Mouse (Mus musculus) ES-Bruce4 (cell line): ENCODE results near the gene Ptpn18.
"Not testable (repeated sequence)": the region's sequence is repeated elsewhere in the genome, so short reads cannot be mapped to it uniquely, and the experiment has no call there.

ENCODE experiments used
- EP300 ChIP-seq: IDR thresholded peaks from 2 replicates; pipeline ENCODE4 v1.6.1; 2011; ENCODE audit warnings: low read depth, low read length; ENCODE audit not compliant: insufficient read depth
- POLR2A ChIP-seq: IDR thresholded peaks from one replicate; pipeline ENCODE4 v1.8.1; 2011; ENCODE audit warnings: low read length; ENCODE audit not compliant: insufficient read depth

GRCm38 (mm10) chr1:34517797-34518196, 58.2 kb downstream of the Ptpn18 start:
- not testable (repeated sequence) for TF ChIP-seq EP300, POLR2A
